Mouse (Mus musculus): ENCODE results near the gene B4galt2.

- TF ChIP-seq CTCF (IDR thresholded peaks at IDR 0.05; ENCODE audit: extremely low read depth, insufficient read depth, low read length) (no peak), POLR2A (IDR thresholded peaks at IDR 0.05; ENCODE audit: extremely low read depth, insufficient read depth, low read length) (no peak)
Observed at GRCm38 (mm10) chr4:117898111-117898510, 14.8 kb upstream of the B4galt2 start.

Measured in cortical plate, adult 2 months (tissue).